Mouse (Mus musculus) layer of hippocampus, postnatal 25 days (tissue): ENCODE measurements at regions not wholly inside any gene's neighbourhood (a gene's known extent, or its start where the extent isn't known, plus 50 kb on each side); places are given as distances from the start of the nearest gene placed in this dataset.

ENCODE experiments used
- DNase-seq, 2 experiments: peaks; one replicate each; pipeline ENCODE4 v3.0.0; 2022; ENCODE audit warnings: mixed read lengths in 2 of 2, low spot score in 1 of 2; ENCODE audit errors: extremely low spot score in 1 of 2

GRCm38 (mm10) chr15:10833866-10834571, 118.1 kb upstream of the C1qtnf3 start:
- DNase-seq, result no peak

- DNase-seq, result no peak
These were observed 113.4 kb upstream of the C1qtnf3 start for GRCm38 (mm10) chr15:10838584-10839288.

GRCm38 (mm10) chr15:10840621-10841034, 111.5 kb upstream of the C1qtnf3 start:
- DNase-seq, result peak in 1 of 2 experiments; percentile 22

- no peak for DNase-seq
These were observed 109.0 kb upstream of the C1qtnf3 start for GRCm38 (mm10) chr15:10843060-10843695.

DNA sequence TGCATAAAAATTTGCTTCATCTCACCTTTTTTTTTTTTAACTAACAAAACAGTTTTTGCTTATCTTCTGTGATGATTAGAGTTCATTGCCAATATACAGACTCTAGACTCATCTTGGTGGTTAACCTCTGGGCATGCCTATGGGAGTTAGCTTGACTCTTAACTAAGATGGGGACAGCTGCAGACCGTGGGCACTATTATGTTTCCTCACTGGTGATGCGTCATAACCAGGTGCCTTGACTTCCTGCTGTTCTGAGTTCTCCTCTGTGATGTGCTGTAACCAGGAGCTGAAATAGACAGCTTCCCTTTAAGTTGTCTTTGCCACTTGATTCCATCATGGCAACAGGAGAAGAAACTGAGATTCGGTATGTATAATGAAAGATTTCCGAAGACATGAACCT, 105.4 kb upstream of the C1qtnf3 start:
- no peak for DNase-seq

- no peak for DNase-seq
These were observed 87.9 kb upstream of the C1qtnf3 start for GRCm38 (mm10) chr15:10864004-10864775.

DNA sequence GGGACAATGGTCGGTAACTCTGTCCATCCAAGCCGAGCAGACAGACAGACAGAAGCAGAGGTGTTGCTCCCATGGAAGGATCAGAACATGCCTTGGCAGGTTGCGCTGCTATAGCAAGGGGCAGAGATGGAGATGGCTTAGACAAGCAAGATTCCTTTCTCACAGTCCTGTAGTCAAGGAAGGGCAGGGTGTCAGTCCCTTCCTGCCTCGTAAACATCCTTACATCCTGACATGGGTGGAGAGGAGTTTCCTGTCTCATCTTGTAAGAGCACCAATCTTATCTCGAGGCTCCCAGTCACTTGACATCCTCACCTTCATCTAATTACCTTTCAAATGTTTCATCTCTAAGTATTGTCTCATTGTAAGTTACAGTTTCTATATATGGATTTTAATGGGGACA, 87.0 kb upstream of the C1qtnf3 start:
- DNase-seq, result no peak

GRCm38 (mm10) chr15:10866794-10867193, 85.3 kb upstream of the C1qtnf3 start:
- DNase-seq, result no peak

GRCm38 (mm10) chr15:10868115-10868514, 84.0 kb upstream of the C1qtnf3 start:
- no peak for DNase-seq

DNA sequence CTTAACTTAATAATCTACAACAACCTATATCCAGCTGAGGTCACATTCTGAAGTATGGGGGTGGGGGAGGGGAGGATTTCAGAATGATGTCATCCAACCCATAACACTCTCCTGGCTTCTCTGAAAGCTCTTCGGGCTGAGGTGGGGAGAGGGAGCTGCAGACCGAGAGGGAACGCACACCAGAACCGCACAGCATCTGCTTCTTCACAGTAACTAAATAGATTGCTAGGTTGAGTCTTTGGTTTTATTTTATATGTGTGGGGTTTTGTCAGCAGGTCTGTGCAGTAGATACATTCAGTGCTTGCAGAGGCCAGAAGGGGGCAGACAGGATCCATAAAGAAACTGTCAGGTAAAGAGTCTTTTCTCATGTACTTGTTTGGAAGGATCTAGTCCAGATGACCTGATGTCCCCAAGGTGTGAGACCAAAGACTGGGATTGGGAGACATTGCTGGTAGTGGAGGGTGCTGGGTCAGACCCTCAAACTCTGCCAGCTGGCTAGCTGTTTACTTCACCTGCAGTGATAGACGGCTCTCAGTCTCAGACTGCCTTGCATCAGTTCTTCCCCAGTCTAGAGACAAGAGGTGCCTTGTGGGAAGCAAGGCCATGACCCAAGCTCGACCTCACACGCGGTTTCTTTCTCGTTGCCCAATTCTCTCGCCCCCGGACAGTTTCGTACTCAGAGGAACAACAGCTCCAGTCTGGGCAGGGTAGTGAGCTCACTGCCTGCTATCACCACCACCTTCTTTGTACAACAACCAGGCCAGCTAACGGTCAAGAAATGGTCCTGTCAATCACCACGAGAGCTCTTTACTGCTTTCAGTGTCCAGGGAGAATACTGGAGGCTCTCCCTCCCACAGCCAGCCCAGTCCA, 83.2 kb upstream of the C1qtnf3 start:
- no peak for DNase-seq

DNA sequence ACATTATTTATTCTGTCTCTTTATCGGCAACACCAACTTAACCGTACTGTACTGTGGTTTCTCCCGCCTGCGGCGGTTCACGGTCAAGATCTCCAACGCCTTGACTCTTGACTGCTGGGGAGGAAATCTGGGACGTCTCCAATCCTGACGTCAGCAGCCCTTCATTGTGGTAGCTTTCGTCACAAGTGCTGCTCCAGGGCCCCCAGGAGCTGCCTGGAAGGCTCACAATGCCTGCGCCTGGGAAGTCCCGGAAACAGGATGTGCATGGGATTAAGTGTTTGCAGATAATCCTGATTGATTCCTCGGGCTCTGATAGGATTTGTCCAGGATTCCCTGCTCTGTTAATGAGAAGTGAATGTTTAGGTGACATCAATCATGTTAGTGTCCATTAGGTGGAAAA, 82.3 kb upstream of the C1qtnf3 start:
- no peak for DNase-seq

GRCm38 (mm10) chr15:10872322-10872967, 79.7 kb upstream of the C1qtnf3 start:
- no peak for DNase-seq

DNA sequence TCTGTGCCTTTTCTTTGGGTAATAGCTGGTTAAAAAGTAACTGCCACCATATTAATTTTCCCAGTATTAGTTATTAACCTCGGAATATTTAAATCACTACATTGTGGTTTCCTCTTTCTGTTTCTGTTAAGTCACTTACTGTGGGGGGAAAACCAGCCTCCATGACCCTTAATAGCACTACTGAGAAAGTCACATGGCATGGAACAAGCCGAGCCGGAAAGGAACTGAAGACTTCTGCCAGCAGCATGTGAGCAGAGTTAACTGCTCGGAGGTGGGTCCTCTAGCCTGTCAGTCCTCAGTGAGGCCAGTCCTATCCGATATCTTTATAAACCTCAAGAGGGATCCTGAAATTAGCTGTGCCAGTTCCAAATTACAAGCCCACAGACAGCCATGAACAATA, 75.8 kb upstream of the C1qtnf3 start:
- no peak for DNase-seq

GRCm38 (mm10) chr15:10881726-10882125, 70.4 kb upstream of the C1qtnf3 start:
- no peak for DNase-seq

- DNase-seq, result no peak
These were observed 64.1 kb upstream of the C1qtnf3 start for GRCm38 (mm10) chr15:10887990-10888389.

- peak in 1 of 2 experiments; percentile 12 for DNase-seq
These were observed 61.8 kb upstream of the C1qtnf3 start for GRCm38 (mm10) chr15:10890220-10890921.

DNA sequence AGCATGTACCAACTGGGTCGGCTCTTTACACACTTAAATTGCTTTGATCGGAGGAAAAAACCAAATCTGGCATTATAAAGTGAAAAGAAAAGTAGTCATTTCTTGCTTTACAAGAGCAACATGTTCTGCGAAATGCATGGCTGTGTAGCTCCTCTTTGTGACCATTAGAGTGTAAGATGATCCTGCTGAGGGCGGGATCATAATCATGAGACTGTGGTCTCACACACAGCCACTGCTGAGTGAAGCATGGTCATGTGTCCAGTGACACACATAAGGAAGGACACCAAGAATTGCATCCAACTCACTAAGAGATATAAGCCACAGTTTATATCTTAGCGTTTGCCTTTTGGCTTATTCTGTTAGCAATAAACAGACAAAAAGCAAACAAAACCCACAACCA, 53.8 kb upstream of the C1qtnf3 start:
- DNase-seq, result no peak

DNA sequence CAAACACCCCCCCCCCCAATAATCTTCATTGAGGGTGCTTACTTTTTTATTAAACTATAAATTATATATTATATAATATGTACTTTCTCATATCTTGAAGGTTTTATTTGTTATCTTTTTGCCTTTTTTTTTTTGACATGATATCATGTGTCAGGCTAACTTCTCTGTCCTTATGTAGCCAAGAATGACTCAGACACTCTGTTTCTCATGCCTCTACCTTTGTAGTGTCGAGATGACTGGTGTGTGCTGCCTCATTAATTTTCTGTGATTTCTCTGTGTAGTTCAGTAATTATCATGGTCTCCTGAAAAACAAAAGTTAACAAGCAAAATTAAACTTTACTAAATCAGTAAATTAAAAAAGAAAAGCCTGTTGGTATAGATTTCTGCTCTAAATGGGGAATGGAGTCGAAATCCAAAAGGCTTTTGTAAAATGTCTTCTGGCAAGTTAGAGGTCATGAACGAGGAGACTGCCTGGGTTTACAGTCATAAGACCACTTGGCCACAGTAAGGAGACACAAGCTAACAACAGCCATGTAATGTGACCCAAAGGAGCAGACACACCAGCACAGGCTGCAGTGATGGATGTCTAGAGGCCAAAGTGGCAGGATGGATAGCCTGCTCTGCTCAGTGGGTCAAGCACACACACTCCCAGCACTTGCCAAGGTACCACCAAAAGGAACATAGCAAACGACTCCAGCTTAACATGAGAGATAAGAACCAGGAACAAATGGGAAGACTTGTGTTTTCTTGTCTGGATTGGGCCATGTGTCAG, 53.2 kb upstream of the C1qtnf3 start:
- no peak for DNase-seq
